Mouse (Mus musculus) heart, embryonic 11.5 days (tissue): ENCODE measurements around the gene Stx4a. TPM values are rescaled to one million over a fixed set of nuclear protein-coding genes. Genes with fewer than 3 reads are reported as not detected.

Experiments used
- ATAC-seq: fragments of 200-750 bp; cut with Nextera tagmentation; replicated peaks from 2 replicates; pipeline ENCODE4 v1.8.0; 2017; ENCODE audit warnings: moderate library complexity; ENCODE audit not compliant: insufficient number of reproducible peaks, low FRiP score, low TSS enrichment
- H3K27ac ChIP-seq: fragments of 300-500 bp; sonication (generic); 2 replicates; pipeline ENCODE4 v1.5.1; 2014; ENCODE audit warnings: mild to moderate bottlenecking, low read depth, low read length
- H3K27me3 ChIP-seq: fragments of 300-500 bp; sonication (generic); 2 replicates; pipeline ENCODE4 v1.6.1; 2014; ENCODE audit warnings: mild to moderate bottlenecking, low read length, mixed read lengths; ENCODE audit not compliant: control insufficient read depth, insufficient read depth
- H3K36me3 ChIP-seq: fragments of 300-500 bp; sonication (generic); 2 replicates; pipeline ENCODE4 v1.6.1; 2014; ENCODE audit warnings: mild to moderate bottlenecking, low read length, moderate library complexity, mixed read lengths; ENCODE audit not compliant: control insufficient read depth, insufficient read depth
- H3K4me1 ChIP-seq: fragments of 300-500 bp; sonication (generic); 2 replicates; pipeline ENCODE4 v1.6.1; 2014; ENCODE audit warnings: low read length; ENCODE audit not compliant: control insufficient read depth, insufficient read depth
- H3K4me2 ChIP-seq: fragments of 300-500 bp; sonication (generic); 2 replicates; pipeline ENCODE4 v1.6.1; 2014; ENCODE audit warnings: mild to moderate bottlenecking, moderate library complexity
- H3K4me3 ChIP-seq: fragments of 300-500 bp; sonication (generic); 2 replicates; pipeline ENCODE4 v1.5.1; 2014; ENCODE audit warnings: low read depth, low read length
- H3K9ac ChIP-seq: fragments of 300-500 bp; sonication (generic); 2 replicates; pipeline ENCODE4 v1.6.1; 2014; ENCODE audit warnings: mild to moderate bottlenecking, low read depth, low read length, moderate library complexity
- H3K9me3 ChIP-seq: fragments of 300-500 bp; sonication (generic); replicated peaks from 2 replicates; pipeline ENCODE4 v1.6.1; 2016; ENCODE audit warnings: low read length; ENCODE audit not compliant: control insufficient read depth
- WGBS: fragments of 180-500 bp; shearing (Covaris S2); extraction: QIAGEN DNeasy Blood & Tissue Kit; methylation state at CpG from one replicate; pipeline ENCODE4 v1.1.7; 2014; ENCODE audit not compliant: insufficient replicate concordance; 5-methylcytosine and 5-hydroxymethylcytosine counted together
- polyA plus RNA-seq: library from polyadenylated mRNA; unstranded; fragments of >200 nt; fragmentation: Nextera tagmentation; extraction: Ambion mirVana; gene quantifications from 2 replicates; pipeline ENCODE4 v1.2.1, GENCODE M21; 2014

Stx4a gene
- polyA plus RNA-seq, 1 experiment from 2014 or later: 22.8 TPM

- Histone ChIP-seq H3K4me3 (no peak overlapping the region), H3K4me1 (peaks cover 3% of the 10 kb centered on the region; the same call in 1 of the 2 replicates), H3K36me3 (peaks cover 35% of the 10 kb centered on the region), H3K4me2 (no peak overlapping the region), H3K27me3 (no peaks in the 10 kb centered on the region), H3K9ac (no peak overlapping the region), H3K27ac (no peak overlapping the region), H3K9me3 (no peaks in the 10 kb centered on the region)
- ATAC-seq: no peak
- WGBS: 90% methylated on average over 23 of the region's 23 CpGs
Observed at GRCm38 (mm10) chr7:127797076-127797845, 26.8 kb upstream of the Stx4a start.

- WGBS: 87% methylated on average over 4 of the region's 4 CpGs
- H3K4me3 ChIP-seq: no peak overlapping the region
- H3K9me3 ChIP-seq: no peaks in the 10 kb centered on the region
- ATAC-seq: no peak
- no peak overlapping the region for H3K4me2 ChIP-seq
- peaks cover 37% of the 10 kb centered on the region for H3K36me3 ChIP-seq
- no peak overlapping the region for H3K27ac ChIP-seq
- H3K4me1 ChIP-seq: peaks cover 3% of the 10 kb centered on the region; the same call in 1 of the 2 replicates
- H3K27me3 ChIP-seq: no peaks in the 10 kb centered on the region
- no peak overlapping the region for H3K9ac ChIP-seq
Observed at GRCm38 (mm10) chr7:127798591-127798990, 25.5 kb upstream of the Stx4a start.

GRCm38 (mm10) chr7:127799211-127799610 lies 24.9 kb upstream of the Stx4a start:
- no peak overlapping the region for H3K27ac ChIP-seq

GRCm38 (mm10) chr7:127799738-127800137 lies 24.4 kb upstream of the Stx4a start:
- Histone ChIP-seq H3K27ac (no peak overlapping the region), H3K4me2 (no peak overlapping the region), H3K4me1 (peaks cover 3% of the 10 kb centered on the region; the same call in 1 of the 2 replicates), H3K36me3 (peaks cover 36% of the 10 kb centered on the region), H3K9ac (no peak overlapping the region), H3K4me3 (no peak overlapping the region), H3K27me3 (no peaks in the 10 kb centered on the region), H3K9me3 (no peaks in the 10 kb centered on the region)
- WGBS: 95% methylated on average over 1 of the region's 1 CpGs
- no peak for ATAC-seq

More at GRCm38 (mm10) chr7:127799211-127799610, 24.9 kb upstream of the Stx4a start:
- H3K4me1 ChIP-seq: peaks cover 3% of the 10 kb centered on the region; the same call in 1 of the 2 replicates
- H3K27me3 ChIP-seq: no peaks in the 10 kb centered on the region
- WGBS: 91% methylated on average over 13 of the region's 13 CpGs
- no peaks in the 10 kb centered on the region for H3K9me3 ChIP-seq
- no peak for ATAC-seq
- peaks cover 36% of the 10 kb centered on the region for H3K36me3 ChIP-seq
- H3K4me3 ChIP-seq: no peak overlapping the region
- H3K9ac ChIP-seq: no peak overlapping the region
- H3K4me2 ChIP-seq: no peak overlapping the region

- H3K4me1 ChIP-seq: peaks cover 3% of the 10 kb centered on the region; the same call in 1 of the 2 replicates
- no peaks in the 10 kb centered on the region for H3K9me3 ChIP-seq
- peak within 1 kb of the TSS; percentile 50 for H3K9ac ChIP-seq
- WGBS: 27% methylated on average over 6 of the region's 6 CpGs
- ATAC-seq: peak; percentile 67
- H3K36me3 ChIP-seq: peaks cover 32% of the 10 kb centered on the region
- peak within 1 kb of the TSS; percentile 51 for H3K27ac ChIP-seq
- no peaks in the 10 kb centered on the region for H3K27me3 ChIP-seq
- peak within 1 kb of the TSS; percentile 61 for H3K4me2 ChIP-seq
- H3K4me3 ChIP-seq: peak within 1 kb of the TSS; percentile 26
Observed at GRCm38 (mm10) chr7:127800435-127801009, 23.6 kb upstream of the Stx4a start, which contains the start of gene Hsd3b7. Hsd3b7 (plus strand) TSS chr7:127800604.

GRCm38 (mm10) chr7:127801010-127801621 lies 23.0 kb upstream of the Stx4a start:
- 83% methylated on average over 8 of the region's 8 CpGs for WGBS
- Histone ChIP-seq H3K9me3 (no peaks in the 10 kb centered on the region), H3K4me3 (peak overlapping the region; percentile 26; the same call in 1 of the 2 replicates), H3K27ac (peak overlapping the region; percentile 51; the same call in 1 of the 2 replicates), H3K36me3 (peaks cover 26% of the 10 kb centered on the region), H3K4me1 (peaks cover 3% of the 10 kb centered on the region; the same call in 1 of the 2 replicates), H3K9ac (peak overlapping the region; percentile 50), H3K4me2 (peak overlapping the region; percentile 61), H3K27me3 (no peaks in the 10 kb centered on the region)
- no peak for ATAC-seq

- H3K27ac ChIP-seq: no peak overlapping the region
- no peaks in the 10 kb centered on the region for H3K27me3 ChIP-seq
- H3K9ac ChIP-seq: no peak overlapping the region
- WGBS: 88% methylated on average over 17 of the region's 17 CpGs
- H3K4me2 ChIP-seq: no peak overlapping the region
- H3K9me3 ChIP-seq: no peaks in the 10 kb centered on the region
- no peak overlapping the region for H3K4me3 ChIP-seq
- ATAC-seq: no peak
- peaks cover 3% of the 10 kb centered on the region; the same call in 1 of the 2 replicates for H3K4me1 ChIP-seq
- H3K36me3 ChIP-seq: peaks cover 19% of the 10 kb centered on the region
Observed at GRCm38 (mm10) chr7:127802313-127802712, 21.8 kb upstream of the Stx4a start.

GRCm38 (mm10) chr7:127808821-127809220 lies 15.3 kb upstream of the Stx4a start:
- no peak overlapping the region for H3K27ac ChIP-seq
- no peaks in the 10 kb centered on the region for H3K27me3 ChIP-seq
- H3K9me3 ChIP-seq: no peaks in the 10 kb centered on the region
- H3K4me2 ChIP-seq: no peak overlapping the region
- H3K9ac ChIP-seq: no peak overlapping the region
- no peaks in the 10 kb centered on the region for H3K36me3 ChIP-seq
- no peaks in the 10 kb centered on the region for H3K4me1 ChIP-seq
- no peak overlapping the region for H3K4me3 ChIP-seq
- 61% methylated on average over 5 of the region's 5 CpGs for WGBS
- ATAC-seq: no peak
